ENCODE assay signal across 8 mouse cellular contexts in genomic region chr16:23897984-23898586, GRCm38 (mm10). TPM values are rescaled to one million over a fixed set of nuclear protein-coding genes. Genes with fewer than 3 reads are reported as not detected.
DNase-seq lines count a peak whose midpoint lies in the region; ATAC-seq and TF ChIP-seq lines count a peak whose summit lies in the region.

No protein-coding gene starts in this region.

- peaks cover 2% of the 10 kb centered on the region; the same call in 1 of the 2 replicates for H3K4me1 ChIP-seq in forebrain, embryonic 11.5 days (replicated peaks; ENCODE audit: control insufficient read depth, insufficient read depth, low read length)
- peaks cover 15% of the 10 kb centered on the region for H3K4me1 ChIP-seq in heart, embryonic 15.5 days (replicated peaks)
- H3K4me1 ChIP-seq in liver, embryonic 11.5 days (replicated peaks; ENCODE audit: control insufficient read depth, insufficient read depth, low read length) = no peaks in the 10 kb centered on the region

- no peaks in the 10 kb centered on the region for H3K9me3 ChIP-seq in forebrain, embryonic 11.5 days (ENCODE audit: control insufficient read depth, low read length)
- H3K9me3 ChIP-seq in heart, embryonic 15.5 days (replicated peaks) = no peaks in the 10 kb centered on the region
- H3K9me3 ChIP-seq in liver, embryonic 11.5 days (ENCODE audit: control insufficient read depth, low read length) = no peaks in the 10 kb centered on the region

- no peaks in the 10 kb centered on the region for H3K36me3 ChIP-seq in forebrain, embryonic 11.5 days (ENCODE audit: control insufficient read depth, insufficient read depth, low read length)
- H3K36me3 ChIP-seq in heart, embryonic 15.5 days = no peaks in the 10 kb centered on the region
- no peaks in the 10 kb centered on the region for H3K36me3 ChIP-seq in liver, embryonic 11.5 days (ENCODE audit: control insufficient read depth, insufficient read depth, low read length)
- no peaks in the 10 kb centered on the region for H3K36me3 ChIP-seq in myocyte (ENCODE audit: control insufficient read depth, insufficient read depth)
- no peaks in the 10 kb centered on the region for H3K36me3 ChIP-seq in splenic B cell, adult 2 months (ENCODE audit: control insufficient read depth, insufficient read depth, low read length, poor library complexity, severe bottlenecking)

- peak; percentile 30 for DNase-seq in c-Kit-positive CD71-negative TER-119-negative erythroid progenitor cells, embryonic 14.5 days (ENCODE audit: low read depth)
- DNase-seq in forebrain, embryonic 11.5 days (ENCODE audit: low spot score) = peak; percentile 79
- DNase-seq in kidney, postnatal 14 days = peak; percentile 80
- peak; percentile 48 for DNase-seq in liver, embryonic 11.5 days (ENCODE audit: low spot score)
- DNase-seq in splenic B cell, adult 2 months (ENCODE audit: low read depth, low spot score) = peak; percentile 72

- H3K79me2 ChIP-seq in myocyte (ENCODE audit: control insufficient read depth, insufficient read depth) = no peaks in the 10 kb centered on the region

- WGBS in forebrain, embryonic 11.5 days = 10% methylated on average over 15 of the region's 15 CpGs
- 6% methylated on average over 15 of the region's 15 CpGs for WGBS in heart, embryonic 15.5 days
- WGBS in liver, embryonic 11.5 days = 13% methylated on average over 15 of the region's 15 CpGs

- no peak overlapping the region for H3ac ChIP-seq in myocyte (ENCODE audit: control insufficient read depth, insufficient read length)

- H3K4me2 ChIP-seq in forebrain, embryonic 11.5 days (ENCODE audit: low read depth, low read length, severe bottlenecking) = peak overlapping the region; percentile 48
- H3K4me2 ChIP-seq in heart, embryonic 15.5 days = peak overlapping the region; percentile 67
- peak overlapping the region; percentile 46 for H3K4me2 ChIP-seq in liver, embryonic 11.5 days
- peak overlapping the region; percentile 85 for H3K4me2 ChIP-seq in myocyte (ENCODE audit: low read depth)

- peak; percentile 72 for ATAC-seq in CD4-positive, CD25-positive, alpha-beta regulatory T cell, adult 4 months
- ATAC-seq in forebrain, embryonic 11.5 days (replicated peaks; ENCODE audit: low FRiP score) = peak; percentile 86
- peak; percentile 70; the same call in 1 of the 2 replicates for ATAC-seq in heart, embryonic 15.5 days (replicated peaks; ENCODE audit: insufficient number of reproducible peaks, insufficient read depth, low FRiP score, low read depth)
- ATAC-seq in liver, embryonic 11.5 days (replicated peaks; ENCODE audit: low FRiP score) = no peak

- peak overlapping the region; percentile 15; the same call in 1 of the 2 replicates for H3K4me3 ChIP-seq in forebrain, embryonic 11.5 days (ENCODE audit: low read depth, low read length)
- peak overlapping the region; percentile 36 for H3K4me3 ChIP-seq in heart, embryonic 15.5 days
- H3K4me3 ChIP-seq in liver, embryonic 11.5 days (ENCODE audit: low read depth, low read length) = no peak overlapping the region
- H3K4me3 ChIP-seq in myocyte = peak overlapping the region; percentile 13

- H3K27ac ChIP-seq in forebrain, embryonic 11.5 days (ENCODE audit: low read depth, low read length) = no peak overlapping the region
- no peak overlapping the region for H3K27ac ChIP-seq in heart, embryonic 15.5 days
- H3K27ac ChIP-seq in liver, embryonic 11.5 days (ENCODE audit: low read depth, low read length) = no peak overlapping the region

- H3K27me3 ChIP-seq in forebrain, embryonic 11.5 days (ENCODE audit: control insufficient read depth, insufficient read depth, low read length) = peaks cover 2% of the 10 kb centered on the region; the same call in 1 of the 2 replicates
- peaks cover 21% of the 10 kb centered on the region for H3K27me3 ChIP-seq in heart, embryonic 15.5 days
- H3K27me3 ChIP-seq in liver, embryonic 11.5 days (replicated peaks; ENCODE audit: control insufficient read depth, insufficient read depth, low read length) = no peaks in the 10 kb centered on the region
- no peaks in the 10 kb centered on the region for H3K27me3 ChIP-seq in myocyte (ENCODE audit: control insufficient read depth, insufficient read depth, insufficient read length)
- no peaks in the 10 kb centered on the region for H3K27me3 ChIP-seq in splenic B cell, adult 2 months (ENCODE audit: control insufficient read depth, insufficient read depth, low read length, poor library complexity, severe bottlenecking)

- no peak for TF ChIP-seq POLR2A in myocyte (IDR thresholded peaks at IDR 0.05; ENCODE audit: insufficient read length, low read depth)

- H3K9ac ChIP-seq in forebrain, embryonic 11.5 days (ENCODE audit: low read length) = peak overlapping the region; percentile 29; the same call in 1 of the 2 replicates
- H3K9ac ChIP-seq in heart, embryonic 15.5 days = peak overlapping the region; percentile 38; the same call in 1 of the 2 replicates
- H3K9ac ChIP-seq in liver, embryonic 11.5 days (ENCODE audit: low read depth, low read length) = no peak overlapping the region

TF ChIP-seq in myocyte, 11 proteins besides CTCF, POLR2A, EP300 and RAD21:
- TF ChIP-seq SRF (IDR thresholded peaks at IDR 0.05; ENCODE audit: control insufficient read depth, insufficient read length, low read depth) (no peak), USF1 (IDR thresholded peaks at IDR 0.05; ENCODE audit: low read depth) (no peak), TCF12 (IDR thresholded peaks at IDR 0.05; ENCODE audit: insufficient read depth, poor library complexity, severe bottlenecking) (no peak), MAX (IDR thresholded peaks at IDR 0.05; ENCODE audit: low read depth) (no peak), E2F4 (IDR thresholded peaks at IDR 0.05; ENCODE audit: insufficient read depth) (no peak), TCF3 (IDR thresholded peaks at IDR 0.05; ENCODE audit: insufficient read length, low read depth) (no peak), CEBPB (IDR thresholded peaks at IDR 0.05; ENCODE audit: insufficient read depth, poor library complexity, severe bottlenecking) (no peak), MYOG (IDR thresholded peaks at IDR 0.05; ENCODE audit: control insufficient read depth in 1 of 3, insufficient read depth in 1 of 3, insufficient read length in 2 of 3, low read depth in 2 of 3) (no peak), REST (IDR thresholded peaks at IDR 0.05; ENCODE audit: insufficient read depth, insufficient read length) (no peak), POLR2AphosphoS2 (IDR thresholded peaks at IDR 0.05; ENCODE audit: insufficient read length, low read depth) (no peak), MYOD1 (IDR thresholded peaks at IDR 0.05; ENCODE audit: control insufficient read depth in 1 of 3, insufficient read length in 2 of 3, low read depth in 2 of 3) (no peak)

RNA-seq across cellular contexts. Expression of gene Sst, which starts 7.3 kb away (rescaled TPM):
- not detected for polyA plus RNA-seq in CD4-positive, CD25-positive, alpha-beta regulatory T cell, adult 4 months (2017; shearing (Covaris generic))
- 5.7 and 9.4 TPM in 2 replicates for polyA plus RNA-seq in forebrain, embryonic 11.5 days (2014; fragmentation: Nextera tagmentation; extraction: Ambion mirVana)
- polyA plus RNA-seq in heart, embryonic 15.5 days (2015; fragmentation: Nextera tagmentation; extraction: Ambion mirVana) = 0.41 TPM in 1 of 2 replicates, not detected in the other
- 0.33 TPM in 1 of 2 replicates, not detected in the other for polyA plus RNA-seq in liver, embryonic 11.5 days (2014; fragmentation: Nextera tagmentation; extraction: Ambion mirVana)
- not detected for polyA plus RNA-seq in myocyte (2012; fragmentation: generic; extraction: Trizol)

RNA-seq across cellular contexts. Expression of gene Rtp2, which starts 34.1 kb away (rescaled TPM):
- under 1 TPM; 0.13 to 0.33 TPM for polyA plus RNA-seq in CD4-positive, CD25-positive, alpha-beta regulatory T cell, adult 4 months (2017; shearing (Covaris generic))
- polyA plus RNA-seq in forebrain, embryonic 11.5 days (2014; fragmentation: Nextera tagmentation; extraction: Ambion mirVana) = not detected in 2 replicates
- not detected in 2 replicates for polyA plus RNA-seq in heart, embryonic 15.5 days (2015; fragmentation: Nextera tagmentation; extraction: Ambion mirVana)
- polyA plus RNA-seq in liver, embryonic 11.5 days (2014; fragmentation: Nextera tagmentation; extraction: Ambion mirVana) = not detected in 2 replicates
- 0.01 TPM for polyA plus RNA-seq in myocyte (2012; fragmentation: generic; extraction: Trizol)

Comparison
In these comparisons a context has a peak if more than half of its experiments do, and no peak if none do; other contexts are left out.
1. DNase-seq: peak in every context shown above with its lines; median percentile 80 in kidney, postnatal 14 days; 79 in forebrain, embryonic 11.5 days; 72 in splenic B cell, adult 2 months; 48 in liver, embryonic 11.5 days; 30 in c-Kit-positive CD71-negative TER-119-negative erythroid progenitor cells, embryonic 14.5 days.